Mouse (Mus musculus) bone marrow macrophage, adult 2 months (primary cell): ENCODE measurements around the gene Hap1.
"Not testable (repeated sequence)": the region's sequence is repeated elsewhere in the genome, so short reads cannot be mapped to it uniquely, and the experiment has no call there.

Source experiments
- CTCF ChIP-seq: IDR thresholded peaks from 2 replicates; pipeline ENCODE4 v1.5.1; 2012; ENCODE audit warnings: low read depth, mild to moderate bottlenecking, low read length, moderate library complexity
- POLR2A ChIP-seq: IDR thresholded peaks from 2 replicates; pipeline ENCODE4 v1.6.1; 2012; ENCODE audit warnings: mild to moderate bottlenecking, low read depth, low read length, borderline replicate concordance

DNA sequence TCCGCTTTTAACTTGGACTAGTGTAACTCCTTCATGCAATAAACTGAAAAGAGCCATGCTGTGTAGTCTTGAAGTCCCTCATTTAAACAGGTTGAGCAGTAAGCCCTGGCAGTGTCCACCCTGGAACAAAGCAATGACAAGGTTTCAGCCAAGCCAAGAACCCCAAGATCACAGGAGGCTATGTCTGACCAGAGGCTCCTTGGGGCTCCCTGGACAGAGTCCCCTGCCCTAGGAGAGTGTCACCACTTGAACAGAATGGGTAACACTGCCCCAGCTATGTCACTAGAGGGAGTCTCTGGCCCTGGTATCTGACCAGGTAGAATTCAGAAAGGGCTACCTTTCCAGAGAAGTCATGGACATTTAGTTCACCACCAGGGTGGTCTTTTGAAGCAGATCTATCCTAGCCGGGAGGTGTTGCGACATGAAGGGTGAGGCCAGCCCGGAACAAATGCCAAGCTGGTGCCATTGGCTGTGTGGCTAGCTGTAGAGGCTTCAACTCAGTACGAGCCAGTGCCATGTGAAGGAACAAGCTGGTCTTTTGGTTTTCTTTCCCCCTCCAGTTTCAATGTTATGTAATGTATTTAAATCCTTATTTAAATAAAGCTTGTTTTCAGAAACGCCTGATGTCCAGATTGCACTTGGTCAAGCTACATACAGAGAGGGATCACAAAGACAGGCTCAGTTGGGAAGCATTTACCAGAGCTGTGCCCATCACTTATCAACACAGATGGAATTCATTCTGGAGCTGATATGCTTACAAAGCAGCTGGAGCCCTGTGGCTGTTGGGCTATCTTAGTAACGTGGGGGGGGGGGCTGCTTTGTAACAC is 34.2 kb downstream of the Hap1 start:
- not testable (repeated sequence) for TF ChIP-seq CTCF, POLR2A
